Mouse (Mus musculus): ENCODE measurements at regions not wholly inside any gene's neighbourhood (a gene's known extent, or its start where the extent isn't known, plus 50 kb on each side); places are given as distances from the start of the nearest gene placed in this dataset.

DNA sequence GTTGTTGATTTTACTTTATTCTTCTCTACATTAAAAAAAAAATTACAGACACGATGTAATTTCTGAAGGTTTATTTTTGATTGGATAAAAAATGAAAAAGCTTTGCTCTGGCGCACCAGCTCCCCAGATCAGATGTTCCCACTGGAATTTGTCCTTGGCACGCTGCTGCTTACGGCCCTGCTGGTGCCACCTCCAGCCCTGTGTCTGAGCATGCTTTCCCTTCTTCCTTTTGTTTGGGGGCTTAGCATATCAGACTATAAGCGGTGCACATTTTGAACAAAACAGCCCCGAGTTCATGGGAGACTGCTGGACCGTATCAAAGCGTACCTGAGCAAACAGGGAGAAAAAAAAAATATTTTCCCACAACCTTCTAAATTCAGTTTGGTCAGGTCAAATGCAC, 291.2 kb downstream of the Lrig3 start:
- no peaks in the 10 kb centered on the region for H3K79me2 ChIP-seq (ENCODE audit: control insufficient read depth, insufficient read depth, low read length, poor library complexity)
- no peak for TF ChIP-seq ZMIZ1 (IDR thresholded peaks at IDR 0.05; ENCODE audit: low read depth, low read length)
- no peak for TF ChIP-seq NELFE (IDR thresholded peaks at IDR 0.05; ENCODE audit: low read depth, low read length)
- no peak for TF ChIP-seq SMC3 (IDR thresholded peaks at IDR 0.05; ENCODE audit: low read depth, low read length)
- no peak for TF ChIP-seq TAL1 (IDR thresholded peaks at IDR 0.05; ENCODE audit: low read length)
- no peak for TF ChIP-seq POLR2AphosphoS5 (IDR thresholded peaks at IDR 0.05; ENCODE audit: borderline replicate concordance, low read depth, low read length)
- TF ChIP-seq ZKSCAN1 (IDR thresholded peaks at IDR 0.05; ENCODE audit: low read depth, low read length), result no peak
- no peak for TF ChIP-seq POLR2AphosphoS2 (IDR thresholded peaks at IDR 0.05; ENCODE audit: low read length)
- no peak for TF ChIP-seq USF1 (IDR thresholded peaks at IDR 0.05; ENCODE audit: low read depth, low read length)
- TF ChIP-seq E2F4 (IDR thresholded peaks at IDR 0.05; ENCODE audit: borderline replicate concordance, low read depth, low read length), result no peak

DNA sequence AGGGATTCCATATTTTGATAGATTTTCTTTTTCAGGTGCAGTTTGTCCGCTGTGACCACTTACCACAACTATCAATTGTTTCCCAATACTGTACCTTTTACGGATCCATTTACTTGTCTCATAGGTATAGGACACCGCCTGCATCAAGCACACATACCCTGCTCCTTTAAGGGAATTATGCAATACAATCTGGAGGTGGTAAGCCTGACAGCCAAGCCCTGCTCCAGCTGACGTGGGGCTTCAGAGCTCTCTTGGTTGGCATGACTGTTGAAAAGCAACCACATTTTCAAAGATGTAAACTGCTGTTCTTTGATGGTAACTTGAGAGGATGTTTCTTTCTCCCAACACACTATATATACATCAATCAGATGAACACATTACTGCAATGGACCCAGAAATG, 288.2 kb downstream of the Lrig3 start:
- no peak for TF ChIP-seq MAZ (IDR thresholded peaks at IDR 0.05; ENCODE audit: low read depth, low read length)
- no peak for TF ChIP-seq MEF2A (IDR thresholded peaks at IDR 0.05; ENCODE audit: extremely low read depth, insufficient replicate concordance, low read depth, low read length, poor library complexity, severe bottlenecking)
- no peak for TF ChIP-seq ZKSCAN1 (IDR thresholded peaks at IDR 0.05; ENCODE audit: low read depth, low read length)
- no peak for TF ChIP-seq MYB (IDR thresholded peaks at IDR 0.05; ENCODE audit: low read depth, low read length)
- no peak for TF ChIP-seq NELFE (IDR thresholded peaks at IDR 0.05; ENCODE audit: low read depth, low read length)
- TF ChIP-seq POLR2AphosphoS5 (IDR thresholded peaks at IDR 0.05; ENCODE audit: borderline replicate concordance, low read depth, low read length), result no peak
- no peak for TF ChIP-seq GATA1 (IDR thresholded peaks at IDR 0.05; ENCODE audit: low read depth, low read length)
- TF ChIP-seq SMC3 (IDR thresholded peaks at IDR 0.05; ENCODE audit: low read depth, low read length), result no peak
- TF ChIP-seq POLR2A (IDR thresholded peaks at IDR 0.05; ENCODE audit: control insufficient read depth in 1 of 2, insufficient read depth in 1 of 2, low read depth in 1 of 2, low read length in 2 of 2, poor library complexity in 1 of 2), result no peak
- no peak for TF ChIP-seq USF2 (IDR thresholded peaks at IDR 0.05; ENCODE audit: borderline replicate concordance in 1 of 2, insufficient read depth in 1 of 2, low read depth in 1 of 2, low read length in 2 of 2)
- TF ChIP-seq MXI1 (IDR thresholded peaks at IDR 0.05; ENCODE audit: low read depth, low read length), result no peak
- no peak for TF ChIP-seq TAL1 (IDR thresholded peaks at IDR 0.05; ENCODE audit: low read length)
- no peak for TF ChIP-seq SIN3A (IDR thresholded peaks at IDR 0.05; ENCODE audit: low read length)
- TF ChIP-seq POLR2AphosphoS2 (IDR thresholded peaks at IDR 0.05; ENCODE audit: low read length), result no peak
- TF ChIP-seq GABPA (IDR thresholded peaks at IDR 0.05; ENCODE audit: low read depth, low read length), result no peak
- TF ChIP-seq RCOR1 (IDR thresholded peaks at IDR 0.05; ENCODE audit: low read depth, low read length), result no peak
- TF ChIP-seq HCFC1 (IDR thresholded peaks at IDR 0.05; ENCODE audit: low read depth, low read length), result no peak
- no peak for TF ChIP-seq BHLHE40 (IDR thresholded peaks at IDR 0.05; ENCODE audit: borderline replicate concordance, low read depth, low read length)
- TF ChIP-seq CHD2 (IDR thresholded peaks at IDR 0.05; ENCODE audit: low read length), result no peak
- H3K4me3 ChIP-seq (ENCODE audit: control insufficient read depth in 1 of 2, insufficient read depth in 1 of 2, low read depth in 2 of 2, low read length in 2 of 2), result no peak overlapping the region
- H3K9ac ChIP-seq (ENCODE audit: control insufficient read depth, low read depth, low read length, poor library complexity, severe bottlenecking), result no peak overlapping the region
- no peak overlapping the region for H3K27ac ChIP-seq (ENCODE audit: control insufficient read depth, low read depth, low read length)
- DNase-seq (ENCODE audit: low read depth, low spot score), result no peak
- no peaks in the 10 kb centered on the region for H3K36me3 ChIP-seq (ENCODE audit: control insufficient read depth in 1 of 2, insufficient read depth in 2 of 2, low read length in 2 of 2)
- no peaks in the 10 kb centered on the region for H3K4me1 ChIP-seq (ENCODE audit: control insufficient read depth in 1 of 2, insufficient read depth in 2 of 2, low read length in 2 of 2)
- H3K79me2 ChIP-seq (ENCODE audit: control insufficient read depth, insufficient read depth, low read length, poor library complexity), result no peaks in the 10 kb centered on the region
- H3K27me3 ChIP-seq (ENCODE audit: control insufficient read depth in 1 of 2, insufficient read depth in 2 of 2, low read length in 2 of 2), result no peaks in the 10 kb centered on the region
- H3K9me3 ChIP-seq (replicated peaks; ENCODE audit: insufficient read depth, low read length), result no peaks in the 10 kb centered on the region

More for the DNA sequence above, 291.2 kb downstream of the Lrig3 start:
- no peak overlapping the region for H3K27ac ChIP-seq (ENCODE audit: control insufficient read depth, low read depth, low read length)
- H3K4me1 ChIP-seq (ENCODE audit: control insufficient read depth in 1 of 2, insufficient read depth in 2 of 2, low read length in 2 of 2), result no peaks in the 10 kb centered on the region
- no peaks in the 10 kb centered on the region for H3K36me3 ChIP-seq (ENCODE audit: control insufficient read depth in 1 of 2, insufficient read depth in 2 of 2, low read length in 2 of 2)
- H3K27me3 ChIP-seq (ENCODE audit: control insufficient read depth in 1 of 2, insufficient read depth in 2 of 2, low read length in 2 of 2), result no peaks in the 10 kb centered on the region
- no peak for DNase-seq (ENCODE audit: low read depth, low spot score)
- no peak overlapping the region for H3K4me3 ChIP-seq (ENCODE audit: control insufficient read depth in 1 of 2, insufficient read depth in 1 of 2, low read depth in 2 of 2, low read length in 2 of 2)
- H3K9me3 ChIP-seq (replicated peaks; ENCODE audit: insufficient read depth, low read length), result no peaks in the 10 kb centered on the region
- no peak overlapping the region for H3K9ac ChIP-seq (ENCODE audit: control insufficient read depth, low read depth, low read length, poor library complexity, severe bottlenecking)

All from MEL (cell line).